Mouse (Mus musculus): ENCODE data around the gene Alpk3. TPM values are rescaled to one million over a fixed set of nuclear protein-coding genes. Genes with fewer than 3 reads are reported as not detected.

Gene Alpk3
- 0.34 and 0.35 TPM in 2 replicates for total RNA-seq (2015)
- total RNA-seq (2017) = 0.67 and 0.95 TPM in 2 replicates

GRCm38 (mm10) chr7:81057471-81057870 lies at the start of gene Alpk3:
Gene Alpk3 (plus strand): TSS chr7:81057600.
- ATAC-seq (replicated peaks; ENCODE audit: poor library complexity) = no peak

- ATAC-seq (replicated peaks; ENCODE audit: poor library complexity) = no peak
Measured at GRCm38 (mm10) chr7:81008285-81008684, 49.1 kb upstream of the Alpk3 start.

- ATAC-seq (replicated peaks; ENCODE audit: poor library complexity) = no peak
Measured at GRCm38 (mm10) chr7:81011576-81011975, 45.8 kb upstream of the Alpk3 start.

GRCm38 (mm10) chr7:81020307-81020706 lies 37.1 kb upstream of the Alpk3 start:
- no peak for ATAC-seq (replicated peaks; ENCODE audit: poor library complexity)

- peak; percentile 48; the same call in 1 of the 2 replicates for ATAC-seq (replicated peaks; ENCODE audit: poor library complexity)
Measured at GRCm38 (mm10) chr7:81022731-81023130, 34.7 kb upstream of the Alpk3 start.

GRCm38 (mm10) chr7:81024118-81024517 lies 33.3 kb upstream of the Alpk3 start:
- ATAC-seq (replicated peaks; ENCODE audit: poor library complexity) = peak; percentile 44; the same call in 1 of the 2 replicates

- ATAC-seq (replicated peaks; ENCODE audit: poor library complexity) = no peak
Measured at GRCm38 (mm10) chr7:81024651-81025050, 32.7 kb upstream of the Alpk3 start.

- no peak for ATAC-seq (replicated peaks; ENCODE audit: poor library complexity)
Measured at GRCm38 (mm10) chr7:81025751-81026150, 31.6 kb upstream of the Alpk3 start.

GRCm38 (mm10) chr7:81039711-81040110 lies 17.7 kb upstream of the Alpk3 start:
- no peak for ATAC-seq (replicated peaks; ENCODE audit: poor library complexity)

GRCm38 (mm10) chr7:81043023-81043620 lies 14.3 kb upstream of the Alpk3 start:
- no peak for ATAC-seq (replicated peaks; ENCODE audit: poor library complexity)

GRCm38 (mm10) chr7:81047847-81048246 lies 9.6 kb upstream of the Alpk3 start:
- no peak for ATAC-seq (replicated peaks; ENCODE audit: poor library complexity)

GRCm38 (mm10) chr7:81048513-81048912 lies 8.9 kb upstream of the Alpk3 start:
- ATAC-seq (replicated peaks; ENCODE audit: poor library complexity) = no peak

GRCm38 (mm10) chr7:81049966-81050365 lies 7.4 kb upstream of the Alpk3 start:
- no peak for ATAC-seq (replicated peaks; ENCODE audit: poor library complexity)

- no peak for ATAC-seq (replicated peaks; ENCODE audit: poor library complexity)
Measured at GRCm38 (mm10) chr7:81055709-81056370, 1.6 kb upstream of the Alpk3 start.

- ATAC-seq (replicated peaks; ENCODE audit: poor library complexity) = peak; percentile 62
Measured at GRCm38 (mm10) chr7:81057901-81058711, 706 bp downstream of the Alpk3 start.

GRCm38 (mm10) chr7:81058712-81059154 lies 1.3 kb downstream of the Alpk3 start:
- no peak for ATAC-seq (replicated peaks; ENCODE audit: poor library complexity)

- no peak for ATAC-seq (replicated peaks; ENCODE audit: poor library complexity)
Measured at GRCm38 (mm10) chr7:81059388-81059787, 2.0 kb downstream of the Alpk3 start.

GRCm38 (mm10) chr7:81060908-81061307 lies 3.5 kb downstream of the Alpk3 start:
- peak; percentile 85 for ATAC-seq (replicated peaks; ENCODE audit: poor library complexity)

GRCm38 (mm10) chr7:81061936-81062335 lies 4.5 kb downstream of the Alpk3 start:
- no peak for ATAC-seq (replicated peaks; ENCODE audit: poor library complexity)

GRCm38 (mm10) chr7:81063332-81063731 lies 5.9 kb downstream of the Alpk3 start:
- ATAC-seq (replicated peaks; ENCODE audit: poor library complexity) = no peak

- peak; percentile 76 for ATAC-seq (replicated peaks; ENCODE audit: poor library complexity)
Measured at GRCm38 (mm10) chr7:81066714-81067113, 9.3 kb downstream of the Alpk3 start.

GRCm38 (mm10) chr7:81072463-81072862 lies 15.1 kb downstream of the Alpk3 start:
- no peak for ATAC-seq (replicated peaks; ENCODE audit: poor library complexity)
